Mouse (Mus musculus): ENCODE data around the gene Tnxb. TPM values are rescaled to one million over a fixed set of nuclear protein-coding genes. Genes with fewer than 3 reads are reported as not detected.
A peak's percentile ranks its signal among the peaks of the same experiment; 100 is the strongest.

Gene Tnxb
- polyA plus RNA-seq, 1 experiment from 2014 or later, result 0.27 TPM

DNA sequence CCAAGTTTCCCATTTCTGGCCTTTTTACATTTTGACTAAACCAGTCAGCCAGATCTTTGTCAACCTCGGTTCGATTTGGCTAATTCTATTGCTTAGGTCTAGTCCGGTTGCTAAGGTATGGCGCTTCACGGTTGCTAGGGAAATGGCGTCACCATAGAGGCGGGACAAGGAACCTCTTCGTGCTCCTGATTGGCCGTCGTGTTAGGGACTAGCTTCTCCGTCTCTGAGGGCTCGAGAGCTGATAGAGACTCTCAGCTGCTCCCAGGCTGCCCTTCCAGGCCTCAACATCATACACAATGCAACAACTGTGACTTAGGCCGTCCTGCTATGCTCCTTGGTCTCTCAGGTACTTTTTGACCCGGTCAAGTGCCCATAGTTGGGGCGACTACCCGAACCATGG lies 25.7 kb upstream of the Tnxb start, which contains the start of gene Fkbpl:
Gene Fkbpl, plus strand, starts transcription at position 157 of the 400 bp plus-strand sequence.
- H3K36me3 ChIP-seq, result peaks cover 8% of the 10 kb centered on the region
- no peaks in the 10 kb centered on the region for H3K9me3 ChIP-seq
- peak; percentile 78 for ATAC-seq (ENCODE audit: low FRiP score, low read depth)
- peak within 1 kb of the TSS; percentile 78 for H3K9ac ChIP-seq
- H3K4me2 ChIP-seq, result peak within 1 kb of the TSS; percentile 69
- H3K27ac ChIP-seq (replicated peaks), result peak within 1 kb of the TSS; percentile 80
- peaks cover 40% of the 10 kb centered on the region for H3K4me1 ChIP-seq (replicated peaks)
- under 1% methylated on average over 16 of the region's 16 CpGs for WGBS
- H3K4me3 ChIP-seq, result peak within 1 kb of the TSS; percentile 65
- no peaks in the 10 kb centered on the region for H3K27me3 ChIP-seq

- Histone ChIP-seq H3K9ac (peak overlapping the region; percentile 78), H3K4me3 (peak overlapping the region; percentile 65), H3K27ac (replicated peaks) (peak overlapping the region; percentile 80; the same call in 1 of the 2 replicates), H3K9me3 (no peaks in the 10 kb centered on the region), H3K27me3 (no peaks in the 10 kb centered on the region), H3K36me3 (peaks cover 16% of the 10 kb centered on the region), H3K4me2 (peak overlapping the region; percentile 69), H3K4me1 (replicated peaks) (peaks cover 40% of the 10 kb centered on the region)
- ATAC-seq (ENCODE audit: low FRiP score, low read depth), result no peak
- WGBS, result 45% methylated on average over 10 of the region's 10 CpGs
These were observed 25.0 kb upstream of the Tnxb start for GRCm38 (mm10) chr17:34645256-34645829.

- Histone ChIP-seq H3K9ac (no peak overlapping the region), H3K4me3 (peak overlapping the region; percentile 100; the same call in 1 of the 2 replicates), H3K27ac (replicated peaks) (no peak overlapping the region), H3K36me3 (peaks cover 22% of the 10 kb centered on the region), H3K4me2 (peak overlapping the region; percentile 93), H3K4me1 (replicated peaks) (peaks cover 37% of the 10 kb centered on the region), H3K9me3 (no peaks in the 10 kb centered on the region), H3K27me3 (no peaks in the 10 kb centered on the region)
- no peak for ATAC-seq (ENCODE audit: low FRiP score, low read depth)
- 87% methylated on average over 30 of the region's 30 CpGs for WGBS
These were observed 24.4 kb upstream of the Tnxb start for GRCm38 (mm10) chr17:34645831-34646511.

DNA sequence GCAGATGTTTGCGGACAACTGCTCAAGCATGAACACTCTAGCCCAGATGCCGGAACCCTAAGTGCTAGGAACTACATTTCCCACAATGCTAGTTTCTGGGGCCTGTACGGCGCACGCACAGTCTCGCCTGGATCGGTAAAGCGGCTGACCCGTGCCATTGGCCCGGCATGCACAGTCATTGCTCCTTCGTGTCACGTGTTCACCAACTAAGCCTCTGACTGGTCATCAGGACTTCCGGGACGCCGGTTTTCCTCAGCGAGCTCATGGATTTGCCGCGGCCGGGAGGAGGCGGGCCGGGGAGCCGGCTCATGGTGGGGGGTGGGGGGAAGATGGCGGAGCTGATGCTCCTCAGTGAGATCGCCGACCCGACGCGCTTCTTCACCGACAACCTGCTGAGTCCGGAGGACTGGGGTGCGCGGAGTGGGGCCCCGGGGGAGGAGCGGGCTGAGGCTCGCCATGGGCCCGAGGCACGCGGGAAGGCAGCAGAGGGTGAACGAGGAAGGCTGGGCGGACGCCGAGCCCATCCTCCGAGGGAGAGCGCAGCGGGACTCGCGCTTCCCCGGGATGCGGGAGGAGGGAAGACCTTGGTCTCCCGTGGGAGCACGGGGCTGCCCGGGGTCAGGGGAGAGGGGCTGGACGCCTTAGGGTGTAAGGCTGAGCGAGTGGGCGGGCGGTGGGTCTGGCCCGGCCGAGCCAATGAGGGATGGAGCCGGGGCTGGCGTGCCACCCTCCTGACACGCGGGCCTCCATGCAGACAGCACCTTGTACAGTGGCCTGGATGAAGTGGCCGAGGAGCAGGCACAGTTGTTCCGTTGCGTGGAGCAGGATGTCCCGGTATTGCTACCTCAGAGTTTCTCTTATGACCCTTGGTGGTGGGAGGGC lies 23.2 kb upstream of the Tnxb start, which contains the start of gene Atf6b:
Gene Atf6b, plus strand, starts transcription at position 241 of the 882 bp plus-strand sequence.
- H3K36me3 ChIP-seq, result peaks cover 33% of the 10 kb centered on the region
- H3K9ac ChIP-seq, result peak within 1 kb of the TSS; percentile 97
- no peaks in the 10 kb centered on the region for H3K9me3 ChIP-seq
- no peaks in the 10 kb centered on the region for H3K27me3 ChIP-seq
- H3K4me1 ChIP-seq (replicated peaks), result peaks cover 31% of the 10 kb centered on the region
- H3K4me2 ChIP-seq, result peak within 1 kb of the TSS; percentile 93
- 1% methylated on average over 66 of the region's 66 CpGs for WGBS
- H3K4me3 ChIP-seq, result peak within 1 kb of the TSS; percentile 100
- ATAC-seq (ENCODE audit: low FRiP score, low read depth), result peak; percentile 96
- H3K27ac ChIP-seq (replicated peaks), result peak within 1 kb of the TSS; percentile 90

DNA sequence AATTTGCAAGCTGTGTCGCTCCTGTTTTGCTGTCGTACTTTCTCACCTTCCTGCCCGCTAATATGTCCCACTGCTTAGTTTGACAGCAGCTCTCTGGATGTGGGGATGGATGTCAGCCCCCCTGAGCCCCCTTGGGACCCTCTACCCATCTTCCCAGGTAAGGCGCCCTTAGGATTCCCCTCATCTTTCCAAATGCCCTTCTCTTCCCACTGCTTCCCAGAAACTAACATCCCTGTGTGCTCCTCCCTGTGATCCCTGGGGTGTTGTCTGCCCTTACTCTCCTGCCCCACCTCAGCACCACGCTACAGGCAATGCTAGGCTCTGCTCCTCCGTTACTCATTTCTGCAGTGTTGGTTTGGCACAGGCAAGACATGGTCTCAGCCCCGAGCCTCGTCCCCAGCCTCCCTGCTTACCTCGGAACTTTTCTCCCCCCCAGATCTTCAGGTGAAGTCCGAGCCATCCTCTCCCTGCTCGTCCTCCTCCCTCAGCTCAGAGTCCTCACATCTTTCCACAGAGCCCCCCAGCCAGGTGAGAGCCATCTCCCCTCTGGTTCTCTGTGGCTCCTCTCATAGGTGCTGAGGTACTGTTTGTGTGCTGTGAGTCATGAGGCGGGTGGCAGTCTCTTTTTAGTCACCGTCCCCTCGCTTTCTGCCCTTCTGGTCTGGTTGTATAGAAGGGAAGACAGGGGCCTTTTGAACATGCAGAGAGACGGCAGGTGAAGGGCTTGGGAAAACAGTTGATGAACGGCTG lies 22.0 kb upstream of the Tnxb start:
- Histone ChIP-seq H3K4me1 (replicated peaks) (peaks cover 31% of the 10 kb centered on the region), H3K4me3 (peak overlapping the region; percentile 100), H3K27ac (replicated peaks) (no peak overlapping the region), H3K4me2 (peak overlapping the region; percentile 93), H3K9ac (no peak overlapping the region), H3K9me3 (no peaks in the 10 kb centered on the region), H3K27me3 (no peaks in the 10 kb centered on the region), H3K36me3 (peaks cover 44% of the 10 kb centered on the region)
- WGBS, result 88% methylated on average over 16 of the region's 16 CpGs
- ATAC-seq (ENCODE audit: low FRiP score, low read depth), result no peak

DNA sequence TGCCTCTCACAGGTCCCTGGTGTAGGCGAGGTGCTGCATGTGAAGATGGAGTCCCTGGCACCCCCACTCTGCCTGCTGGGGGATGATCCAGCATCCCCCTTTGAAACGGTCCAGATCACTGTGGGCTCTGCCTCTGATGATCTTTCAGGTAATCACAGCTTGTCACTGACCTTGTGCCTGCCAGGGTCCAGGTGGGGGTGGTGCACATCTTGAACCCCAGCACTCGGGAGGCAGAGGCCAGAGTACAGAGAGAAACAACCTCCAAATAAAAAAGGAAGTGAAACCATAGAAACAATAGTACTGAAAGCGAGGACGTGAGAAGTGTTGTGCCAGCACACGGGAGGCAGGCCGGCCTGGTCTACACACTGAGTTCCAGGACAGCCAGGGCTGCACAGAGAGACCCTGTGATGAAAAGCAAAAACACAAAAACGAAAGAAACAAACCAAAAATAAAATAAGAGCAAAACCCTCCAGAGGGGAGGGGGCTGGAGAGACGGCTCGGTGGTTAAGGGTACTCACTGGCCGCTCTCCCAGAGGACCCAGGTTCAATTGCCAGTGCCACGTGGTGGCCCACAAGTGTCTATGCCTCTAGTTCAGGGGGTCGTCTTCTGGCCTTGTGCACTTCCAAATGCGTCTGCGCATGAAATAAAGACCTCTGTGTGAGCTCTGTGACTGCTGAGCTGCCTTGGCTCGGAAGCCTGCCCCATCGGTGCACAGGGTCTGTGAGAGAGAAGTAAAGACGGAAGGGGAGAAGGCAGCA lies 21.1 kb upstream of the Tnxb start:
- Histone ChIP-seq H3K36me3 (peaks cover 54% of the 10 kb centered on the region), H3K9me3 (no peaks in the 10 kb centered on the region), H3K4me3 (no peak overlapping the region), H3K27me3 (no peaks in the 10 kb centered on the region), H3K9ac (no peak overlapping the region), H3K27ac (replicated peaks) (no peak overlapping the region), H3K4me2 (no peak overlapping the region), H3K4me1 (replicated peaks) (peaks cover 31% of the 10 kb centered on the region)
- WGBS, result 88% methylated on average over 18 of the region's 18 CpGs
- no peak for ATAC-seq (ENCODE audit: low FRiP score, low read depth)

DNA sequence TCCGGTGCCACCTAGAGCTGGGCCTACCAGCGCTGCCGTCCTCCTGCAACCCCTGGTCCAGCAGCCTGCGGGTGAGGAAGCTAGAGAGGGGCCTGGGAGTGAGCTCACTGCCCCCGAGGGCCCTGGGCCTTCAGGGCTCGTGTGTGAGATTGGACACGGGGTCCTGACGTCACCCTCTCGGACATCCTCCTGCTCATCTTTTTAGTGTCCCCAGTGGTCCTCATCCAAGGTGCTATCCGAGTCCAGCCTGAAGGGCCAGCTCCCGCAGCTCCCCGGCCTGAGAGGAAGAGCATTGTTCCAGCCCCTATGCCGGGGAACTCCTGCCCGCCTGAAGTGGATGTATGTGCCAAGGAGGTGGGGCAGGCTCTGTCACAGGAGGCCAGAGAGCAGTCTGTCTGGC lies 19.6 kb upstream of the Tnxb start:
- Histone ChIP-seq H3K27ac (replicated peaks) (no peak overlapping the region), H3K9ac (no peak overlapping the region), H3K4me1 (replicated peaks) (peaks cover 30% of the 10 kb centered on the region), H3K4me3 (no peak overlapping the region), H3K9me3 (no peaks in the 10 kb centered on the region), H3K4me2 (no peak overlapping the region), H3K27me3 (no peaks in the 10 kb centered on the region), H3K36me3 (peaks cover 54% of the 10 kb centered on the region)
- ATAC-seq (ENCODE audit: low FRiP score, low read depth), result no peak
- 93% methylated on average over 14 of the region's 14 CpGs for WGBS

GRCm38 (mm10) chr17:34651507-34652221 lies 18.7 kb upstream of the Tnxb start:
- Histone ChIP-seq H3K4me2 (no peak overlapping the region), H3K27me3 (no peaks in the 10 kb centered on the region), H3K4me3 (no peak overlapping the region), H3K4me1 (replicated peaks) (peaks cover 27% of the 10 kb centered on the region), H3K9ac (no peak overlapping the region), H3K36me3 (peaks cover 54% of the 10 kb centered on the region), H3K27ac (replicated peaks) (no peak overlapping the region), H3K9me3 (no peaks in the 10 kb centered on the region)
- no peak for ATAC-seq (ENCODE audit: low FRiP score, low read depth)
- 52% methylated on average over 19 of the region's 19 CpGs for WGBS

- H3K9ac ChIP-seq, result no peak overlapping the region
- H3K27me3 ChIP-seq, result no peaks in the 10 kb centered on the region
- WGBS, result 89% methylated on average over 10 of the region's 10 CpGs
- ATAC-seq (ENCODE audit: low FRiP score, low read depth), result no peak
- peaks cover 25% of the 10 kb centered on the region for H3K4me1 ChIP-seq (replicated peaks)
- no peak overlapping the region for H3K27ac ChIP-seq (replicated peaks)
- H3K4me3 ChIP-seq, result no peak overlapping the region
- no peak overlapping the region for H3K4me2 ChIP-seq
- H3K36me3 ChIP-seq, result peaks cover 54% of the 10 kb centered on the region
- no peaks in the 10 kb centered on the region for H3K9me3 ChIP-seq
These were observed 17.8 kb upstream of the Tnxb start for GRCm38 (mm10) chr17:34652546-34652945.

GRCm38 (mm10) chr17:34652985-34653384 lies 17.4 kb upstream of the Tnxb start:
- Histone ChIP-seq H3K36me3 (peaks cover 54% of the 10 kb centered on the region), H3K4me3 (no peak overlapping the region), H3K4me1 (replicated peaks) (peaks cover 20% of the 10 kb centered on the region), H3K27ac (replicated peaks) (no peak overlapping the region), H3K4me2 (no peak overlapping the region), H3K9me3 (no peaks in the 10 kb centered on the region), H3K9ac (no peak overlapping the region), H3K27me3 (no peaks in the 10 kb centered on the region)
- WGBS, result 94% methylated on average over 8 of the region's 8 CpGs
- no peak for ATAC-seq (ENCODE audit: low FRiP score, low read depth)
